Mouse (Mus musculus) ZHBTc4 (cell line): Measurements from ENCODE around the gene Sec61b.

Experiments used
- DNase-seq: peaks from one replicate; pipeline ENCODE4 v3.0.0-alpha.2; 2011; ENCODE audit warnings: low read depth, low spot score

Gene Sec61b

DNA sequence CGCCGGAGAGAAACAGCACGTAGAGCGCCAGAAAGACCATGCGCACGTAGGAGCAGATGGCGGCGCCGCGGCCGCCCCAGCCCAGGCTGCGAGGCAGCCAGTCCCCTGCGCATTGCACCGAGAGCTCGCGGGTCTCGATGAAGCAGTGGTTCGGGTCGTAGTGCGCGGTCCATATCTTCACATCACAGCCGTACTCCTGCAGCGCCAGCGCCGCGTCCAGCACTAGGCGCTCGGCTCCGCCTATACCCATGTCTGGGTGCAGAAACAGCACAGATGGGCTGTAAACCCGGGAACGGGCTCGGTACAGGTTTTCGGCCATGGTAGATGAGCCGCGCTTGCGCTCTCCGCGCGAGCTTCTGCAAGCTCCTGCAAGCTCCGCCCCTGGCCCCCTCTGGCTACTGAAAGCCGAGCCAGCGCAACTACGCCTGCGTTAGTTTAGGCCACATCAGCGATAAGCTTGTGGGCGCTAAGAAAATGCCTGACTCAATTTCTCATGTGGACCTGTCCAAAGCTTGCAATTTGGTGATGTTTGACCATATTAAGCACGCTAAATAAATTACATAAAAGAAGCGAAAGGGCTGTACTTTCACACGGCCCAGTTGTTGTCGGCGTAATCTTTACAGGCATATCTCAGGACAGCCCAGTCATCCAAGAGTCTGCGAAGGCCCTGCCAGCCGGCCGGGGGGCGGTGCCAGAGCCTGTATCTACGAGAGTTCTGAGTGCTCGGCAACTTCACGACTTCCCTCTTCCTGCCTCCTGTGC is at the start of gene Sec61b, which contains the start of gene Alg2:
Gene Sec61b (plus strand): TSS at position 691 of the 762 bp plus-strand sequence.
Gene Alg2 (minus strand): TSS at position 366 of the 762 bp plus-strand sequence.
- peak; percentile 99 for DNase-seq

DNA sequence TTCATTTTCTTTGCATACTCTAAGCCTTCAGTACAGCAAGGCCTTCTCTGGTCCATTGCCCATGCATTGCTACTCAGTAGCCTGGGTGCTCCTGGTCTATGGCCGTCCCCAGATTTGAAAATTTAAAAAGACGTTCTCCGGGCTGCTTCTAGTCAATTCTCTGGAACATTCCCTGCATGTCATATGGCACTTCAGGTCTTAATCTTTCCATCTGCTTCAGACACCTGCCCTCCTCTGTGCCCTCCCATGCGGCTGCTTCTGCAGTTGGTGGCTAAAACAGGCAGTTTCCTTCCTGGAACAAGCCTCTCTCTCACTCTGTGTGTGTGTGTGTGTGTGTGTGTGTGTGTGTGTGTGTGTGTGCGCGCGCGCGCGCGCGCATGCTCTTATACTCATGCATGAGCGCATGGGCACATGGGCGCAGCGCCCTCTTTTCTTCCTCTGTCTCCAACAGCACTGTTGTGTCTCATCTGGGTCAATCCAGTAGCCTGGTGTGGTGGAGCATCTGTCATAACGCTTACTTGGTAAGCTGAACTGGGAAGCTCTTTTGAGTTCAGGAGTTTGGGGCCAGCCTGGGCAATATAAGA is 49.1 kb upstream of the Sec61b start:
- no peak for DNase-seq

DNA sequence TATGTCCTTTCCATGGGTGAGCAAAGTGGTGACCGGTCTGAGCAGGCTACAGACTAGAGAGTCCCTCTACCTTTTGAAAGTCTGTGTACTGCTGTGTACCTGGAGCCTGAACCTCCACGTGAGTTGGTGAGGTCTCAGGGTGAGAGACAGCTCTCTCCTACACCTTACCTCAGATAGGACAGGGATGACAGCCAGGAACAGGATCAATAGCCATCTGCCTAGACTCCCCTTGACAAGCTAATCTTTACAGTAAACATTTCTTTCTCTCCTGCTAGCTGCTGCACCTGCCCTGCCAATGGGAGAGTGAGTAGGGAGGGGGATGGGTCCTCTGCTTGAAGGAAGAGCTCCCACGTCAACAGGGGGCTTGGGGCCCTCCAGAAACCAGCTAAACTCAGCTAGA is 46.9 kb upstream of the Sec61b start:
- DNase-seq: no peak

DNA sequence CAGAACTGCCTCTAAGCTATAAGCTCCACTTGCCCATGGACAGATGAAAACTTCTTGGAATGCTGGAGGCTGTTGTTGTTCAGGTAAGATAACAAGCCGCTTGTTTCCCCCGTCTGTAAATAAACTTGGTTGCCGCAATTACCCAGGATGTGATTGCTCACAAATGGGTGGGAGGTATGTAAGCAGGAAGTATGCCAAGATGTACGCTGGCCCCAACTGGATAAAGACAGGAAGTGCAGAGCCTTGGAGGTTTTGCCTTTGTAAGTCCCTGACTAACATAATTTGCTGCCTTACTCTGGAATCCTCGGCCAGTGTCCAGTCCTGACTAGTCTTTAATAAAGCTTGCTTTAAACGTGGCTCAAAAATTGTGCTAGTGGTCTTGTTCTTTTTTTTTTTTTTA is 43.9 kb upstream of the Sec61b start:
- DNase-seq: no peak

DNA sequence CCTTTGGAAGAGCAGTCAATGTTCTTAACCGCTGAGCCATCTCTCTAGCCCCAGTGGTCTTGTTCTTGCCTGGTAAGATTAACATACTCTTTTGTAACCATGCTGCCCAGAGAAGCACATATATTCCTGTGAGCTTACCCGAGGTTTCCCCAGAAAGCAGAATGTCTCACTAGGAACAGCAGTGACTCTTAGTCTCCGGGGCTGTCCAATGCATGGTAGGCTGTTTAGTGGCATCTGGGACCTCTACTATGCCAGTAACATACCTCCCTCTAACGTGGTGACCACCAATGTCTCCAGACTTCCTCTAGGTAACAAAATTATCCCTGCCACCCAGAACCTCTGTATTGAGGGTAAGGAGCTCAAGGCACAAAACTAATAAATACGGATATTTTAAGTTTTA is 43.4 kb upstream of the Sec61b start:
- no peak for DNase-seq

DNA sequence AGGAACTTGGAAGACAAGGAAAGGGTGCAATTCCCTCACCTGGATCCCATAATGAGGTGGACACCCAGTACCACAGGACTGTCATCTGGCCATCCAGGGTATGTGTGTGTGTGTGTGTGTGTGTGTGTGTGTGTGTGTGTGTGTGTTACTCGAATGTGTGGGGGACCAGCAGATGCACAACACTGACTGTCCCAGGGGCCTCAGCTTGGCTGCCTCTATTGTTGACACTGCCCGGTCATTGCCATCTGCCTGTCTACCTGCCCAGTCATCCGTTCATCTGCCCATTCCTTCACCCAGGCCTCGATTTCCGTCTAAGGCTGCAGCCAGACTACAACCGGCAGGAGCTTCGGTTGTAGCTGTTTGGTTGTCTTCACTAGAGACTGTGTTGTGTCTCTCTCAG is 41.7 kb upstream of the Sec61b start:
- no peak for DNase-seq

DNA sequence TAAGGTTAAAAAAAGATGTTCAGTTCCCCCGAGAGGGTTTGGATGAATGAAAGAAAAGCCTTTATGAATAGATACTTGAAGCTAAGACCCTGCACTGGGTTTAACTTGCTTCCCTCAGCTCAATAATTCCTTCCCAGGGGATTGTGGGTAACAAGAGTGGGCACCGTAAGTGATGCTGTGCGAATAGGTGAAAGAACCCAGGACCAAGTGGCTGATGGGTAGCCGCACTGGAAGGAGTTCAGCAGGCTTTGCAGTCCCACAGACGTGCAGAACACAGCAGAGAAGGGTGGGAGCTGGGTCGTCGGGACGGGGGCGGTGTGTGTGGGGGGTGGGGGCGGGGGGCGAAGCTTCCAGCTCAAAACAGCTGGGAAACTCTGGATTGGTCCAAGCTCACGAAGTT is 39.3 kb upstream of the Sec61b start:
- no peak for DNase-seq

DNA sequence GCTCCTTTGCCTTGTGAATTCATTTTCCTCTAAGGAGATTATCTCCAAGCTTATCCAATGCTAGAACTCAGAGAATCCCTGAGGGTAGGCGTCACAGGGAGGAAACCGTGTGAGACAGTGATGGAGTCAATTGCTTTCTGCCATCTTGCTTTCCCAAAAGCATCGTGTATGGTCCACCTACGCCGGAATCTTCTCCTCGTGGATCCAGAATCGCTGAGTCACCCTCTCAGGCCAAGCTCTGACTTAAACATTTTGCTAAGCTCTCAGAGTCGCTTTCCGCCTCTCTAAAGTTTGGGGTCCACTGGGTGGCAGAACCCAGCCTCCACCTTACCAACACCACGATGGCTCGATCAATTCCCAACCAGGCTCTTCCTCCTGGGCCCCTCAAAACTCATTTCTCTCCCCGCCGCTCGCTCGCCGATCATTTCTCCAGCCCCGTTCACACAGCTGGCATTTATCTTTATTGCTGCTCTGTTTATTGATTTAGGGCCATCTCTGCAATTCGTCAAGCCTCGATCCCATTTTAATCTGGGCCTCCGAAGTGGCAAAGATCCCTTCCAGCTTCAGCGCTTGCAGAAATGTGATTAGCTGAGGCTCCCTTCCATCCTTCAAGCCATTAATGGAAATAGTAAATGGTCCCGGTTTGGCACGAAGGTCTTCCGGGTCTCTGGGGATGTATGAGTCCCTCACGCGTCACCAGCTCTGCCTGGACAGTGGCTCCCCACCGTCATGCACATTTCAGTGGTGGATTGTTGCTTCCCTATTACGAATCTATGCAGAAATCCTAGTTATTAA is 38.7 kb upstream of the Sec61b start:
- DNase-seq: no peak

DNA sequence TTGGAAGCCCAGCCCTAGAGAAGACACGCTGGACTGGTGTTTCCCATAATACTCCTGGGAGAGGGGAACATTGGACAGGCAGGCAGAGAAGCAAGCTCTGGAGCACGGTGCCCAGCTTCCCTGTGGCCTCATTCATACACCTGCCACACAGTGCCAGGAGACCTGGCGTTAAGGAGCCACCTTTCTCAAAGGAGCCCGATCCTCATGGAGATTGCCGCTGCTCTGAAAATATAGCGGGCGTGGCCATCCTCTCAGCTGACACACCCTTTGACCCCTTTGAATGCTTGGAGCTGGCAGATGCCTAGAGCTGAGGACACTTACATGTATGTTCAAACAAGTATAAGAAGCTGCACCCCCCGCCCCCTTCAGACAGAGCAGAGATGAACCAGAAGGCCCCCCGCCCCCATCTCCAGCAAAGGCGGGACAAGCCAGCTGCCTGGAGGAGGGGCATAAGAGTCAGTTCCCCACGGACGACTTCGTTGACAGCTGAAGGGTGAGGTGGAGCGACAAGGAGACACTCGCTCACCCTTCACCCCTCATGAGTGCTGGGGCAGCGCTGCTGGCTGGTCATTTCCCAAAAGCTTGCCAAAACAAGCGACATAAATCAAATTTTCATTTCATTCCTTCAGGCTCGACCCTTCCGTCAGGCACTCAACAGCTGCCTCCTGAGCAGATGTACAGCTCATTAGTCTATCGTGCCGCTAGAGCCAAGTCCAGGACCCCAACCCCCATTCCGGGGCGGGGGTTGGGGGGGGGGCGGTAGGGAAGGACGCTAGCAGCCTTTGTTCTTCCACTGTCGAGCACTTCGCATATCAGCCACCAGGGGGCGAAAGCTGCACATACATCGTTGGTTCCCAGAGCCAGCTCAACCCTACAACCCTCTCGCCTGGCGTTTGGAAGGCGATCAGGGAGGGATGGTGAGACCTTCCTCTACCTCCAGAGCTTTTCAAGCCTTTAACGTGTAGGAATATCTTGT is 36.8 kb upstream of the Sec61b start:
- DNase-seq: peak; percentile 87

DNA sequence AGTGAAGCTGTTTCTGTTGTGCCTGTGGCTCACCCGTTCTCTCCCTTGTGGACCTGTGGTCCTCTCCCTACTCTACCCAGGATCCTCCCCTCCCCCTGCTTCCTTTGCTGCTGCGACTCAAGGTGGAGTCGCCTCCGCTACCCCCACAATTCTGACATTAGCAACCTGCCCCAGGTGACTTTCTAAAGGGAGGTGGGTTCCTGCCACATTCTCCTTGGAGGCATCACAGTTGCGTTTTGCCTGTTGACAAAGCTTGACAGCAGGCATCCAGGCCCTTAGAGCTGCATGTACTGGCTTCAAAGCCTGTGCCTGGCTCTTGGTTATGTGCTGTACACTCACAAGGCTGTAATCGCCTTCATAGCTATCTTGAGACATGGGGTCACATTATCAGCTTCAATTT is 35.5 kb upstream of the Sec61b start:
- no peak for DNase-seq

DNA sequence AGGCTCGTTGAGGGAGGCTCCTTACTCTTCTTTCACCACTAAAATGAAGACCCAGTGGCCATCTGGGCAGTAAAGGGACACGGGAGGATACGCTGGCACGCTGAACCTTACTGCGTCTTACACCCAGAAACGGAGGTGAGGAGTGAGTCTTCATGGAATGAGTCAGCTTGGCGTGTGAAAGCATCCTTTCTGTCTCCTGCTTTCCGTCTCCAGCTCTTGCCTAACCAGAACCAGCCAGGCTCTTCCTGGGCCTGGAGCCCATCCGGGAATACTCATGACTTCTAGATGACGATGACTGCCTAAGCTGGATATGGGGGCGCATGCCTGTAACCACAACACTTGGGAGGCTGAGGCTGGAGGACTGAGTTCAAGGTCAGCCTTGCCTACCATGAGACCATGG is 33.5 kb upstream of the Sec61b start:
- no peak for DNase-seq

DNA sequence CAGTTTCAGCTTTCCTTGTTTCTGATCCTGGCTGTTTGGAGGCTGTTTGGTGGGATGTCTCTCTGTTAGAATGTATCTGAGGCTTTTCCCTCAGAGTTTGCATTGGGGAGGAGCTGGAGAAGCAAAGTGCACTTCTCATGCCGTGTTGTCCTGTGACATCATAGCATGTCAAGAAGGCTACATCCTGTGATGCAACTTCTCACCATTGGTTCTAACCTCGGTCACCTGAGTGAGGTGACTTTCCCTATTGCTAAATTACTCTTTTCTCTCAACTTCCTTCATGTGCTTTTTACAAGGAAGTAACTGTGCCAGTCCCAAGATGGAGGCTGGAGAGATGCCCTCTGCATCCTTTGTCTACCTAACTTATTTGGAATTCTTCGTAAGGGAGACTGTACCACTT is 25.9 kb upstream of the Sec61b start:
- DNase-seq: no peak

DNA sequence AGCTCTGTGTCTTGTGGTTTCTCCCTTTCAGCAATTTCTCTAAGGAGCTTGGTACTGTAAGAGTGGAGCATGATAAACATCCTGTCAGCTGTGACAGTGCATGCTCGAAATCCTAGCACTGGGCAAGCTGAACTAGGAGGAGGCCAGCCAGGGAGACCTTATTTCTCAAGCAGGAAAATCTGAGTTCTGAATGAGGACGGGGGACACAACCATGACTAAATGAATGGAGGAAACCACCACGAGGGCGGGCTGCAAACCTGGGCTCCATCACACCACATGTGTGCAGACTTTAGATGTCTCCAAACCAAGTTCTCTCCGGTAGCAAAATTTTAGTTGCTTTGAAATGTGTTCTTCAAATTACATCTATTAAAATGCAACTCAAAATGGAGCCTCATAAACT is 25.3 kb upstream of the Sec61b start:
- no peak for DNase-seq

DNA sequence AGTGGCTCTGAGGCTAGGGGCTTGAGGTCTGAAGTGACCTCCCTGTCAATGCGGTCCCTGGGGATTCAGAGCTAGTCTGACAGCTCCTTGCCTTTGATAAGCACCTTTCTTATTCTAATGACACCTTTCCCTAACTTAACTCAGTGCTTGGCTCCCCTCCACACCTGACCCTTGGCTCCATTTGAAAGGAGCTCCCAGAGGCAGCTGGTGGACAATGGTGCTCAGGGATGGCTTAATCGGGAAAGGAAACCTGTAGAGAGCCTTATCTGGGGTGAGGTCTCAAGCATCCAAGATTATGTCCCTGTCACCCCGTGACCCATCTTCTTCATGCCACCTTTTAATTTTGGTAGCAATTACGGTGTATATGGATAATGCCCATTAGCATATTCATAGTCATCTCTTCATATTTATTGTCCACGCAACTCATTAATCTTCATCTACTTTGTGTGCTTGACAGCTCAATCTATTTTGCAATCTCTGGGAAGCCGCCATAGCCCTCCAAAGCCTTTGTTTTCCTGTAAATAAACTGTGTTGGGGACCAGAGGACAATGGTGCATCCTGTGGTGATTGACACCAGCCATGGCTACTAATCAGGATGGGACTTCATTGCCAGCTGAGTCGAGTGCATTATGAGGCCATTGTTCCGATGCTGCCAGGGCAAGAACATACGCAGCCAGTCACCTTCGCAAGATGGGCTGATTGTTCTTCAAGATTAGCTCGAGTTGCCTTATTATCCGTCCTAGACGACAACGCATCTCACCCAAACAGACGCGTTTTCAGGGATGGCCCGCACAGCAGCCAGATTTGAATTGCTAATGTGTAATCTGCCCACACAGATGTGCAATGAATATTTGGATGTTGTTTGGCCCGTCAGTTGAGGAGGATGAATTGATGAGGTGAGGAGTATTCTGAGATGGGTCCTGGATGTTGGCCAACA is 24.6 kb upstream of the Sec61b start:
- no peak for DNase-seq

DNA sequence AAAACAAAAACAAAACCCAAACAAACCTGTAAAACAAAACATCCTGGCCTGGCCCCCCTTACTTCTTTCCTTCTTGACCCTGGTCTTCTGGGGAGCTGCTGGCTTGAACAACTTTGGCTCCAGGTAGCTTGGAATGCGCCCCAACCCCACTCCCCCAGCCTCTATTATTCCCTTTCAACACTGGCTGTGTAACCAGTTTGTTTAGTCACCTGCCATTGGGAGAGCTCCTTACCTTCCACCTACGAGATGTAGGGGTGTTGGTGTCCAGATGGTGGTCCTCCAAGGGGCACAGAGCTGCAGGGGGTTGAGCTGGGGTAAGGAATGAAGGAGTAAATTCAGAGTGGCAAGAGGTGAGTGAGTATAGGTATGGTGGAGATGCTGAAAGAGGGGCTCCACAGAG is 7.3 kb upstream of the Sec61b start:
- no peak for DNase-seq

DNA sequence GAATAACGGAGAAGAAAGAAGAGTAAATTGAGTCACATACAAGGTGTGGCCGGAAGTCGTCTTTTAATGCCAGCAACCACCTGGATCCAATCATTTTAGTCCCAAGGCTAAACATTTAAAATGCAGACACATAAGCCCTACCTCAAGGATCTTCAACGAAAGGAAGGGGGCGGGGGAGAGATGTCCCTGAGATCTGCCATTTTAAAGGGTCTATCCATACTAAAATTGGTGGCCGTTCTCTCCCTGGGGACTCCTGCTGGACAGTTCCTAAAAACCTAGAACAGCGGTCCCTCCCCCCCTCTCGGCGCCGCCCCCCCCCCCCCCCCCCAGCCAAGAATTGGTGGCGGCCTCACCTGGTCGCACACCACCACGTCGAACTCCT is 881 bp upstream of the Sec61b start:
- DNase-seq: no peak

DNA sequence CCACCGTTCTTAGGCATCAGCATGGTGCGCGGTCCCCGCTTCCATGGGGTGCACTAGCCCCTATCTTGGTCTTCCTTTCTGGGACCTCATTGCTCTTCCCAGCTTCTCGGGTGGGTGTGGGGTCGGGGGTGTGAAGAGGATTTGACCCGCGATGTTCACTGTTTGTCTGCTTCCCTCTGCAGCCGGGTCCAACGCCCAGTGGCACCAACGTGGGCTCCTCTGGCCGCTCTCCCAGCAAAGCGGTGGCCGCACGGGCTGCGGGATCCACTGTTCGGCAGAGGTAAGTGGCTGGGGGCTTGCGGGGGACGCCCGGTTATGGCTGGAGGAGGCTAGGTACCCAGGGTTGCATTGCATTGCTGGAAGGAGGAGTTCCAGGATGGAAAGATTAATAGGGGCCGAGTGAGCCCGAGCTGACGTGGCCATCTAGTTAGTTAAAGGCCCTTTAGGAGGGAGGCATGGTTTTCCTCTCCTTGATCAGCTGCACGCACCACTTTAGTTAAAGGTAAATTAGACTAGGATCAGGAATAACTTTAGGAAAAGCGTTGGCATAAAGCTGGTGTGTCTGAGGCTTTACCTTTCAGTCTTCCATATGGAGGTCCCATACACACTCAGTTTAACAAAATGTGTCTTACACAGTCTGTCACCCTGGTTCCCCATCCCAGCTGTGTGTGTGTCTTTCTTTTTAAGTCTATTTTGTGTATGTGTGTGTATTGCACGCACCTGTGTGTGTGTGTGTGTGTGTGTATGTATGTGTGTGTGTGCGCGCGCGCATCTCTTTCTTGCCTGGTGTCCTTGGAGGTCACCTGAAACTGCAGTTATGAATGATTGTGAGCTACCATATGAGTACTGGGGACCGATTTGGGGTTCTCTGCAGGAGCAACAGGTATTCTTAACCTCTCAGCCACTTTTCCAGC is 529 bp downstream of the Sec61b start:
- DNase-seq: no peak

DNA sequence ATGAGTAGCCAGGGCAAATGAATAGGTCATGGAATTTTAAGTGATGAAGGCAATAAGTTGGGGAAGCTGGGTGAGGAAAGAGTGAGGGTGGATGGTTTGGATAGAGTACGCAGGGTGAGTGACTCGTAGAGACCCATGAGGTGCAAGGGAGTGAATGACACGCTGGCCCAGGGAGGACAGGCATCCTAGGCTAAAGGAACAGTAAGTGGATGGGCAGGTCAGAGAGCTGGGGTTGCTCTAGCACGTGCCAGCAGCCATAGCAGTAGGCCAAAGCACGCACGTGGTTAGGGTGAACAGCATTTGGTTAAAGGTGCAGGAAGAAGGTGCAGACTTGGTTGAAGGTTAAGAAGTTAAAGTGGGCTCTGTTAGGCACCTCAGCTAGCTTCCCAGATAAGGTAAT is 3.1 kb downstream of the Sec61b start:
- no peak for DNase-seq

DNA sequence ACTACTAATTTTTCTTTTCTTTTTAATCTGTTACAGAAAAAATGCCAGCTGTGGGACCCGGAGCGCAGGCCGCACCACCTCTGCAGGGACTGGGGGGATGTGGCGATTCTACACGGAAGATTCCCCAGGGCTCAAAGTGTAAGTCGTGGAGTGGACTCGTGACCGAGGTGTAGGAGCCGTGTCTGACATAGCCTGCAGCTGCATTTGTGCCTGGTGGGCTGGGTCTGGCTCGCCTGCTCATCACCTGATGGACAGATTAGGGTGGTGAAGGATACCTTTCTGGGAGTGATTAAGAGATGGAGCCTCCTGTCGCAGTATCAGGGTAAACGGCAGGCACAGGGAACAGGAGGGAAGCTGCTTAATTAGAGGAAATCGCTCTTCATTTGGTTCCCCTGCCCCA is 5.6 kb downstream of the Sec61b start:
- no peak for DNase-seq
